Mouse (Mus musculus) midbrain, postnatal 0 days (tissue): ENCODE measurements around the gene Tagln. TPM values are rescaled to one million over a fixed set of nuclear protein-coding genes. Genes with fewer than 3 reads are reported as not detected.

Source experiments
- ATAC-seq: fragments of 200-750 bp; cut with Nextera tagmentation; 2 replicates; pipeline ENCODE4 v1.8.0; 2017; ENCODE audit warnings: moderate number of reproducible peaks, mild to moderate bottlenecking, moderate TSS enrichment, moderate library complexity; ENCODE audit not compliant: low FRiP score
- DNase-seq: peaks from one replicate; pipeline ENCODE4 v3.0.0-alpha.2; 2015; ENCODE audit warnings: low spot score
- H3K27ac ChIP-seq: fragments of 300-500 bp; sonication (generic); 2 replicates; pipeline ENCODE4 v1.5.1; 2014; ENCODE audit warnings: low read depth, mild to moderate bottlenecking, low read length, mixed read lengths
- H3K27me3 ChIP-seq: fragments of 300-500 bp; sonication (generic); 2 replicates; pipeline ENCODE4 v1.6.1; 2014; ENCODE audit warnings: low read length, control low read depth, mixed read lengths; ENCODE audit not compliant: insufficient read depth
- H3K36me3 ChIP-seq: fragments of 300-500 bp; sonication (generic); 2 replicates; pipeline ENCODE4 v1.6.1; 2014; ENCODE audit warnings: low read length, control low read depth, mixed read lengths; ENCODE audit not compliant: insufficient read depth
- H3K4me1 ChIP-seq: fragments of 300-500 bp; sonication (generic); 2 replicates; pipeline ENCODE4 v1.6.1; 2014; ENCODE audit warnings: mild to moderate bottlenecking, control low read depth, antibody characterized with exemption, low read length, mixed read lengths; ENCODE audit not compliant: insufficient read depth
- H3K4me2 ChIP-seq: fragments of 300-500 bp; sonication (generic); 2 replicates; pipeline ENCODE4 v1.6.1; 2014; ENCODE audit warnings: low read depth, mild to moderate bottlenecking, low read length, mixed read lengths; ENCODE audit not compliant: poor library complexity, severe bottlenecking
- H3K4me3 ChIP-seq: fragments of 300-500 bp; sonication (generic); 2 replicates; pipeline ENCODE4 v1.5.1; 2014; ENCODE audit warnings: low read depth, mild to moderate bottlenecking, low read length, moderate library complexity
- H3K9ac ChIP-seq: fragments of 300-500 bp; sonication (generic); replicated peaks from 2 replicates; pipeline ENCODE4 v1.6.1; 2014; ENCODE audit warnings: mild to moderate bottlenecking, low read length, moderate library complexity, mixed read lengths; ENCODE audit not compliant: poor library complexity, severe bottlenecking
- H3K9me3 ChIP-seq: fragments of 300-500 bp; sonication (generic); 2 replicates; pipeline ENCODE4 v1.6.1; 2016; ENCODE audit warnings: low read length, control low read depth
- CTCF ChIP-seq: IDR thresholded peaks from 2 replicates; pipeline ENCODE4 v1.5.1; 2016; ENCODE audit warnings: antibody characterized with exemption, mild to moderate bottlenecking
- WGBS: fragments of 180-500 bp; shearing (Covaris S2); extraction: QIAGEN DNeasy Blood & Tissue Kit; methylation state at CpG from one replicate; pipeline ENCODE4 v1.1.7; 2014; 5-methylcytosine and 5-hydroxymethylcytosine counted together
- polyA plus RNA-seq: library from polyadenylated mRNA; unstranded; fragments of >200 nt; fragmentation: Nextera tagmentation; extraction: Ambion mirVana; gene quantifications from 2 replicates; pipeline ENCODE4 v1.2.1, GENCODE M21; 2015
- total RNA-seq: library from RNA; depleted of rRNA; stranded (reverse); fragments of >200 nt; gene quantifications from 2 replicates; pipeline ENCODE4 v1.2.3, GENCODE M21; 2014

The Tagln gene
- total and polyA plus RNA-seq, 2 experiments from 2014 or later = 5.2 TPM

GRCm38 (mm10) chr9:45938952-45939637, 3.2 kb upstream of the Tagln start:
- Histone ChIP-seq H3K27ac (no peak overlapping the region), H3K4me2 (no peak overlapping the region), H3K9ac (no peak overlapping the region), H3K27me3 (peaks cover 4% of the 10 kb centered on the region; the same call in 1 of the 2 replicates), H3K36me3 (peaks cover 48% of the 10 kb centered on the region), H3K4me3 (no peak overlapping the region), H3K9me3 (no peaks in the 10 kb centered on the region), H3K4me1 (peaks cover 3% of the 10 kb centered on the region; the same call in 1 of the 2 replicates)
- ATAC-seq = no peak
- no peak for DNase-seq
- 91% methylated on average over 15 of the region's 15 CpGs for WGBS
- TF ChIP-seq CTCF = no peak

- DNase-seq = no peak
- Histone ChIP-seq H3K4me1 (peaks cover 3% of the 10 kb centered on the region; the same call in 1 of the 2 replicates), H3K36me3 (peaks cover 39% of the 10 kb centered on the region), H3K4me2 (no peak overlapping the region), H3K27me3 (peaks cover 4% of the 10 kb centered on the region; the same call in 1 of the 2 replicates), H3K4me3 (no peak overlapping the region), H3K9me3 (no peaks in the 10 kb centered on the region), H3K9ac (no peak overlapping the region), H3K27ac (no peak overlapping the region)
- whole genome bisulfite sequencing = 88% methylated on average over 8 of the region's 8 CpGs
- no peak for TF ChIP-seq CTCF
- no peak for ATAC-seq
Observed at GRCm38 (mm10) chr9:45938088-45938487, 2.2 kb upstream of the Tagln start.

- WGBS = 24% methylated on average over 3 of the region's 3 CpGs
- H3K36me3 ChIP-seq = peaks cover 27% of the 10 kb centered on the region
- peaks cover 3% of the 10 kb centered on the region; the same call in 1 of the 2 replicates for H3K4me1 ChIP-seq
- no peak overlapping the region for H3K27ac ChIP-seq
- no peak overlapping the region for H3K9ac ChIP-seq
- no peak overlapping the region for H3K4me3 ChIP-seq
- TF ChIP-seq CTCF = peak; percentile 77
- DNase-seq (peak; percentile 86), ATAC-seq (peak; percentile 68; the same call in 1 of the 2 replicates)
- no peak overlapping the region for H3K4me2 ChIP-seq
- peaks cover 4% of the 10 kb centered on the region; the same call in 1 of the 2 replicates for H3K27me3 ChIP-seq
- H3K9me3 ChIP-seq = no peaks in the 10 kb centered on the region
Observed at GRCm38 (mm10) chr9:45936883-45937282, 1.0 kb upstream of the Tagln start.

GRCm38 (mm10) chr9:45932571-45933415, 3.1 kb downstream of the Tagln start:
- TF ChIP-seq CTCF = no peak

GRCm38 (mm10) chr9:45931958-45932357, 3.9 kb downstream of the Tagln start:
- DNase-seq = no peak
- peaks cover 39% of the 10 kb centered on the region for H3K36me3 ChIP-seq
- H3K4me3 ChIP-seq = no peak overlapping the region
- 67% methylated on average over 1 of the region's 1 CpGs for WGBS
- H3K4me2 ChIP-seq = no peak overlapping the region
- TF ChIP-seq CTCF = no peak
- peaks cover 4% of the 10 kb centered on the region; the same call in 1 of the 2 replicates for H3K27me3 ChIP-seq
- H3K4me1 ChIP-seq = peaks cover 3% of the 10 kb centered on the region; the same call in 1 of the 2 replicates
- H3K9ac ChIP-seq = no peak overlapping the region
- H3K27ac ChIP-seq = no peak overlapping the region
- no peak for ATAC-seq
- H3K9me3 ChIP-seq = no peaks in the 10 kb centered on the region

More at GRCm38 (mm10) chr9:45932571-45933415, 3.1 kb downstream of the Tagln start:
- 81% methylated on average over 11 of the region's 11 CpGs for WGBS
- peaks cover 4% of the 10 kb centered on the region; the same call in 1 of the 2 replicates for H3K27me3 ChIP-seq
- DNase-seq (no peak), ATAC-seq (no peak)
- no peak overlapping the region for H3K4me2 ChIP-seq
- H3K4me1 ChIP-seq = peaks cover 3% of the 10 kb centered on the region; the same call in 1 of the 2 replicates
- H3K9me3 ChIP-seq = no peaks in the 10 kb centered on the region
- no peak overlapping the region for H3K4me3 ChIP-seq
- peaks cover 31% of the 10 kb centered on the region for H3K36me3 ChIP-seq
- no peak overlapping the region for H3K9ac ChIP-seq
- H3K27ac ChIP-seq = no peak overlapping the region

- Histone ChIP-seq H3K9me3 (no peaks in the 10 kb centered on the region), H3K9ac (no peak overlapping the region), H3K4me1 (no peaks in the 10 kb centered on the region), H3K27ac (no peak overlapping the region), H3K27me3 (no peaks in the 10 kb centered on the region), H3K4me3 (no peak overlapping the region), H3K4me2 (no peak overlapping the region), H3K36me3 (peaks cover 52% of the 10 kb centered on the region)
- no peak for TF ChIP-seq CTCF
- ATAC-seq = no peak
- WGBS = 89% methylated on average over 5 of the region's 5 CpGs
- DNase-seq = no peak
Observed at GRCm38 (mm10) chr9:45929285-45929684, 6.6 kb downstream of the Tagln start.
